Mouse (Mus musculus): ENCODE measurements around the gene Kmo.

- TF ChIP-seq CTCF (IDR thresholded peaks at IDR 0.05) (no peak), POLR2A (IDR thresholded peaks at IDR 0.05; ENCODE audit: insufficient read depth, low read depth, low read length) (no peak), EP300 (IDR thresholded peaks at IDR 0.05; ENCODE audit: insufficient read depth, low read depth, low read length) (no peak)
These were observed at the start of gene Kmo for GRCm38 (mm10) chr1:175619814-175620431.
